Mouse (Mus musculus): ENCODE measurements around the gene Edn3. TPM values are rescaled to one million over a fixed set of nuclear protein-coding genes. Genes with fewer than 3 reads are reported as not detected.

The Edn3 gene
- polyA plus RNA-seq (2017; shearing (Covaris generic)), result not detected

GRCm38 (mm10) chr2:174760479-174761121, at the start of gene Edn3:
Gene Edn3 (plus strand): TSS chr2:174760619.
- ATAC-seq, result no peak

GRCm38 (mm10) chr2:174712043-174712442, 48.4 kb upstream of the Edn3 start:
- no peak for ATAC-seq

- ATAC-seq, result no peak
These were observed 44.5 kb upstream of the Edn3 start for GRCm38 (mm10) chr2:174715938-174716337.

GRCm38 (mm10) chr2:174717857-174718256, 42.6 kb upstream of the Edn3 start:
- ATAC-seq, result no peak

- no peak for ATAC-seq
These were observed 33.1 kb upstream of the Edn3 start for GRCm38 (mm10) chr2:174727114-174727823.

- no peak for ATAC-seq
These were observed 28.5 kb upstream of the Edn3 start for GRCm38 (mm10) chr2:174731939-174732338.

- no peak for ATAC-seq
These were observed 25.1 kb upstream of the Edn3 start for GRCm38 (mm10) chr2:174735270-174735669.

GRCm38 (mm10) chr2:174747182-174747581, 13.2 kb upstream of the Edn3 start:
- ATAC-seq, result no peak

GRCm38 (mm10) chr2:174748381-174748780, 12.0 kb upstream of the Edn3 start:
- no peak for ATAC-seq

- ATAC-seq, result no peak
These were observed 7.2 kb upstream of the Edn3 start for GRCm38 (mm10) chr2:174753197-174753596.

GRCm38 (mm10) chr2:174754231-174754630, 6.2 kb upstream of the Edn3 start:
- ATAC-seq, result no peak

GRCm38 (mm10) chr2:174759189-174759588, 1.2 kb upstream of the Edn3 start:
- no peak for ATAC-seq

- ATAC-seq, result no peak
These were observed 1.2 kb downstream of the Edn3 start for GRCm38 (mm10) chr2:174761452-174762101.

GRCm38 (mm10) chr2:174762310-174762709, 1.9 kb downstream of the Edn3 start:
- ATAC-seq, result no peak

GRCm38 (mm10) chr2:174768891-174769528, 8.6 kb downstream of the Edn3 start:
- no peak for ATAC-seq

- ATAC-seq, result no peak
These were observed 14.0 kb downstream of the Edn3 start for GRCm38 (mm10) chr2:174774177-174775111.

GRCm38 (mm10) chr2:174782016-174782415, 21.6 kb downstream of the Edn3 start:
- no peak for ATAC-seq

- no peak for ATAC-seq
These were observed 22.5 kb downstream of the Edn3 start for GRCm38 (mm10) chr2:174782880-174783279.

- ATAC-seq, result no peak
These were observed 28.4 kb downstream of the Edn3 start for GRCm38 (mm10) chr2:174788830-174789229.

- no peak for ATAC-seq
These were observed 32.2 kb downstream of the Edn3 start for GRCm38 (mm10) chr2:174792436-174793125.

- no peak for ATAC-seq
These were observed 32.8 kb downstream of the Edn3 start for GRCm38 (mm10) chr2:174793181-174793580.
